Mouse (Mus musculus) lung, postnatal 0 days (tissue): ENCODE results near the gene Cnbp. TPM values are rescaled to one million over a fixed set of nuclear protein-coding genes. Genes with fewer than 3 reads are reported as not detected.

Experiments used
- ATAC-seq: fragments of 200-750 bp; cut with Nextera tagmentation; 2 replicates; pipeline ENCODE4 v1.8.0; 2017; ENCODE audit warnings: moderate library complexity
- DNase-seq: peaks from one replicate; pipeline ENCODE4 v3.0.0-alpha.2; 2016; ENCODE audit warnings: low spot score
- H3K27ac ChIP-seq: fragments of 300-500 bp; sonication (generic); 2 replicates; pipeline ENCODE4 v1.5.1; 2014; ENCODE audit warnings: antibody characterized with exemption, mild to moderate bottlenecking, low read length, mixed read lengths
- H3K27me3 ChIP-seq: fragments of 300-500 bp; sonication (generic); replicated peaks from 2 replicates; pipeline ENCODE4 v1.6.1; 2014; ENCODE audit warnings: low read length, mixed read lengths; ENCODE audit not compliant: insufficient read depth
- H3K36me3 ChIP-seq: fragments of 300-500 bp; sonication (generic); 2 replicates; pipeline ENCODE4 v1.6.1; 2014; ENCODE audit warnings: low read length, mixed read lengths; ENCODE audit not compliant: insufficient read depth
- H3K4me1 ChIP-seq: fragments of 300-500 bp; sonication (generic); 2 replicates; pipeline ENCODE4 v1.6.1; 2014; ENCODE audit warnings: antibody characterized with exemption, low read depth, low read length, mixed read lengths; ENCODE audit not compliant: insufficient read depth
- H3K4me2 ChIP-seq: fragments of 300-500 bp; sonication (generic); replicated peaks from 2 replicates; pipeline ENCODE4 v1.6.1; 2014; ENCODE audit warnings: low read depth, mild to moderate bottlenecking, low read length, moderate library complexity, mixed read lengths
- H3K4me3 ChIP-seq: fragments of 300-500 bp; sonication (generic); 2 replicates; pipeline ENCODE4 v1.5.1; 2014; ENCODE audit warnings: low read depth, low read length
- H3K9ac ChIP-seq: fragments of 300-500 bp; sonication (generic); replicated peaks from 2 replicates; pipeline ENCODE4 v1.6.1; 2014; ENCODE audit warnings: low read depth, mild to moderate bottlenecking
- H3K9me3 ChIP-seq: fragments of 300-500 bp; sonication (generic); 2 replicates; pipeline ENCODE4 v1.6.1; 2016; ENCODE audit warnings: low read length, mixed read lengths
- CTCF ChIP-seq: IDR thresholded peaks from 2 replicates; pipeline ENCODE4 v1.5.1; 2016; ENCODE audit warnings: antibody characterized with exemption, mild to moderate bottlenecking
- EP300 ChIP-seq: IDR thresholded peaks from 2 replicates; pipeline ENCODE4 v1.6.1; 2016; ENCODE audit warnings: antibody characterized with exemption, mild to moderate bottlenecking, control low read depth
- WGBS: fragments of 180-500 bp; shearing (Covaris S2); extraction: QIAGEN DNeasy Blood & Tissue Kit; methylation state at CpG from one replicate; pipeline ENCODE4 v1.1.7; 2014; 5-methylcytosine and 5-hydroxymethylcytosine counted together
- polyA plus RNA-seq: library from polyadenylated mRNA; unstranded; fragments of >200 nt; fragmentation: Nextera tagmentation; extraction: Ambion mirVana; gene quantifications from 2 replicates; pipeline ENCODE4 v1.2.1, GENCODE M21; 2015

Gene Cnbp
- polyA plus RNA-seq, 1 experiment from 2014 or later = 565 TPM

- DNase-seq = no peak
- H3K36me3 ChIP-seq = no peaks in the 10 kb centered on the region
- no peak for TF ChIP-seq EP300
- no peak overlapping the region for H3K4me3 ChIP-seq
- H3K27me3 ChIP-seq = no peaks in the 10 kb centered on the region
- no peaks in the 10 kb centered on the region for H3K4me1 ChIP-seq
- ATAC-seq = no peak
- no peaks in the 10 kb centered on the region for H3K9me3 ChIP-seq
- no peak overlapping the region for H3K4me2 ChIP-seq
- WGBS = 35% methylated on average over 1 of the region's 1 CpGs
- H3K9ac ChIP-seq = no peak overlapping the region
- H3K27ac ChIP-seq = no peak overlapping the region
Observed at GRCm38 (mm10) chr6:87873104-87873503, 22.2 kb upstream of the Cnbp start.

GRCm38 (mm10) chr6:87871240-87871639 lies 20.3 kb upstream of the Cnbp start:
- 82% methylated on average over 7 of the region's 7 CpGs for WGBS
- TF ChIP-seq CTCF = no peak
- TF ChIP-seq EP300 = no peak
- ATAC-seq (no peak), DNase-seq (no peak)
- H3K4me3 ChIP-seq = no peak overlapping the region
- H3K9ac ChIP-seq = no peak overlapping the region
- no peaks in the 10 kb centered on the region for H3K36me3 ChIP-seq
- H3K4me1 ChIP-seq = no peaks in the 10 kb centered on the region
- H3K9me3 ChIP-seq = no peaks in the 10 kb centered on the region
- H3K27me3 ChIP-seq = no peaks in the 10 kb centered on the region
- H3K27ac ChIP-seq = no peak overlapping the region
- no peak overlapping the region for H3K4me2 ChIP-seq

DNA sequence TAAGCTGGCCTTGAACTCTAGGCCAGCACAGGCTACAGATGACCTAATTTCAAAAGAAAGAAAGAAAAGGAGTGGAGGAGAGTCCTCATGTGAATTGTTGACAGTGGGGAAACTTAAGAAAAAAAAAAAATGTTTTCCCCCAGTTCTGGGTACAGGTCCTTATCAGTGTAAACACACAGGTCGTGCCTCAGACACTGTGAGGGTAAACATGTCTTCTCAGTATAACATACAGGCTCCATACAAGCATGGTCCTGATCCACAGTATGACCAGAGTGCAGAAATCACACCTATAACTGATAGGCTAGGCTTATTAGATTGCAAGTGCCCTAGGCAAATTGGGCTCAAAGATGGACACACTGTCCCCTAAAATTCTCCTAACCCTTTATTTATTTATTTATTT lies 19.5 kb upstream of the Cnbp start:
- Histone ChIP-seq H3K4me1 (no peaks in the 10 kb centered on the region), H3K36me3 (no peaks in the 10 kb centered on the region), H3K9me3 (no peaks in the 10 kb centered on the region), H3K9ac (no peak overlapping the region), H3K4me2 (no peak overlapping the region), H3K27me3 (no peaks in the 10 kb centered on the region), H3K4me3 (no peak overlapping the region), H3K27ac (no peak overlapping the region)
- no peak for TF ChIP-seq CTCF
- TF ChIP-seq EP300 = no peak
- DNase-seq (no peak), ATAC-seq (no peak)
- WGBS = 12% methylated on average over 1 of the region's 1 CpGs

DNA sequence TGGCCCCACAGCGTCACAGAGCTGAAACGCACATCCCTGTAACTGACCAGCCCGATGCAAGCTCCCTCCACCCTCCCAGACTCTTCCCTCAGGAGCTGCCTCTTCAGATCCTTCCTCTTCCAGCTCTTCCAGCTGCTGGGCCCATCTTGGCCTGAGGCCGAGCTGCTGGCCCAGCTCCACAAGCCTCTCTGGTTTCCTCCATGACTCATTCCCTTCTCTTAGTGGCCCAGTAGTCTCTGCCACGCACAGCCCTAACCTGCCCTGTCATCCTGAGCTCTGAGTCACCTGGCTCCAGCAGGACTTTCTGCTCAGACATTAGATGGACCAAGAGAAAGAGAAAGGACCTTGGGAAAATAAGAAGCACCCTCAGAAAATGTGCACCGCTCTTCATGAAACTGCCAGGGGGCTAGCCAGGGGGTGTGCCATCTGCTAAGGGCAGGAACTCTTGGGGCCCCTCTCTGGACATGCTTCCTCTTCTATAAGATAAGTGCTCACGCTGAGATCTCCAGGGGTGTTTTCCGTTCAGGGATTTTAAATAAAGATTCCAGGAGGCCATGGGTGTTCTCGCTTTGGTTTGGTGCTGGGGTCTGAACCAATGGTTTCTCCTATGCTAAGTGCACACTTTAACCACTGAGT lies 18.1 kb upstream of the Cnbp start:
- 30% methylated on average over 9 of the region's 9 CpGs for WGBS
- no peak overlapping the region for H3K27ac ChIP-seq
- H3K36me3 ChIP-seq = no peaks in the 10 kb centered on the region
- no peaks in the 10 kb centered on the region for H3K27me3 ChIP-seq
- ATAC-seq (peak; percentile 94), DNase-seq (peak; percentile 92)
- TF ChIP-seq EP300 (0 out of 2 replicates have a peak, but pooled peaks have one; percentile 29), CTCF (no peak)
- H3K4me2 ChIP-seq = no peak overlapping the region
- H3K4me1 ChIP-seq = no peaks in the 10 kb centered on the region
- no peak overlapping the region for H3K4me3 ChIP-seq
- H3K9me3 ChIP-seq = no peaks in the 10 kb centered on the region
- H3K9ac ChIP-seq = no peak overlapping the region

DNA sequence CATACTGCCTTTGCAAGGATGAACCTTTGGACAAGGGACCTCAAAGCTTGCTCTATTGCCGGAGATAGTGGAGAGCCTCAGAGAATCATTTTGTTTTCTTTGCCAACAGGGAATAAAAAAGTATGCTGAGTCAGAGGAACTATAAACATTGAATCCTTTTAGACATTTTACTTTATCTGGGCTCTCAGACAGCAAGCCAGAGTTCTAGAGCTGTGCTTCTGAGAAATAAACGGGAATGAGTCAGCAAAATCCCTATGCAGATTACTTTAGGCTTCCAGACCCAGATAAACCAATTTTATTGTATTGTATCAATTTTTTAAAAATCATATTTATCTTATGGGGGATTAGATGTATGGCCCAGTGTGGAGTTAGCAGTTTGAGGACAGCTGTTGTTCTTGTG lies 16.4 kb upstream of the Cnbp start:
- no peak for TF ChIP-seq EP300
- no peak for TF ChIP-seq CTCF
- H3K36me3 ChIP-seq = no peaks in the 10 kb centered on the region
- H3K4me3 ChIP-seq = no peak overlapping the region
- no peak overlapping the region for H3K9ac ChIP-seq
- no peak overlapping the region for H3K27ac ChIP-seq
- DNase-seq (no peak), ATAC-seq (no peak)
- WGBS = 72% methylated on average over 2 of the region's 2 CpGs
- H3K4me2 ChIP-seq = no peak overlapping the region
- no peaks in the 10 kb centered on the region for H3K9me3 ChIP-seq
- no peaks in the 10 kb centered on the region for H3K27me3 ChIP-seq
- no peaks in the 10 kb centered on the region for H3K4me1 ChIP-seq

GRCm38 (mm10) chr6:87866211-87866610 lies 15.3 kb upstream of the Cnbp start:
- no peaks in the 10 kb centered on the region for H3K36me3 ChIP-seq
- H3K4me2 ChIP-seq = no peak overlapping the region
- WGBS = 80% methylated on average over 6 of the region's 6 CpGs
- H3K4me1 ChIP-seq = no peaks in the 10 kb centered on the region
- H3K9me3 ChIP-seq = no peaks in the 10 kb centered on the region
- DNase-seq (no peak), ATAC-seq (no peak)
- no peak for TF ChIP-seq EP300
- TF ChIP-seq CTCF = no peak
- H3K27me3 ChIP-seq = no peaks in the 10 kb centered on the region
- H3K27ac ChIP-seq = no peak overlapping the region
- no peak overlapping the region for H3K4me3 ChIP-seq
- H3K9ac ChIP-seq = no peak overlapping the region

DNA sequence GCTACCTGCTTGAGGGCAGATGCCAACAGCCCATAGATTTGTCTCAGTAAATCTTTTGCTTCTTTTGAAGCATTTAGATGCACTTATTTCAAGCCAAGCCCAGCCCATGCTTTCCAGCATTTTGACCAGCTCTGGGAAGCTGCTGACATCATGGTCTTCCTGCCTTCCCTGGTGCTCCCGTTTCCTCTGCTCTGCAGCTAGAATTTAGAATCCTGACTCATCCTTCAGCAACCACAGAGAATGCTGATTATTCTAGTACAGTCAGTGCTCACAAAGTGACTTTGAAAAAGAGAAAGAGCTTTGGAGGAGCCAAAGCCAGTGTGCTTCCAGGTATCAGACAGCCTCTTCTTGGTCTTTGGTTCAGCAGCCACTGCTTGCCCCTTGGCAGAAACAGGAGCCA lies 6.2 kb upstream of the Cnbp start:
- H3K4me2 ChIP-seq = no peak overlapping the region
- DNase-seq (no peak), ATAC-seq (no peak)
- no peaks in the 10 kb centered on the region for H3K27me3 ChIP-seq
- no peaks in the 10 kb centered on the region for H3K4me1 ChIP-seq
- H3K9me3 ChIP-seq = no peaks in the 10 kb centered on the region
- no peak for TF ChIP-seq CTCF
- TF ChIP-seq EP300 = no peak
- no peak overlapping the region for H3K4me3 ChIP-seq
- WGBS = 27% methylated on average over 1 of the region's 1 CpGs
- H3K36me3 ChIP-seq = no peaks in the 10 kb centered on the region
- no peak overlapping the region for H3K9ac ChIP-seq
- H3K27ac ChIP-seq = no peak overlapping the region
